Mouse (Mus musculus): ENCODE data around the gene Hipk1. TPM values are rescaled to one million over a fixed set of nuclear protein-coding genes. Genes with fewer than 3 reads are reported as not detected.

The Hipk1 gene
- polyA plus RNA-seq, 1 experiment: 55.2 TPM

DNA sequence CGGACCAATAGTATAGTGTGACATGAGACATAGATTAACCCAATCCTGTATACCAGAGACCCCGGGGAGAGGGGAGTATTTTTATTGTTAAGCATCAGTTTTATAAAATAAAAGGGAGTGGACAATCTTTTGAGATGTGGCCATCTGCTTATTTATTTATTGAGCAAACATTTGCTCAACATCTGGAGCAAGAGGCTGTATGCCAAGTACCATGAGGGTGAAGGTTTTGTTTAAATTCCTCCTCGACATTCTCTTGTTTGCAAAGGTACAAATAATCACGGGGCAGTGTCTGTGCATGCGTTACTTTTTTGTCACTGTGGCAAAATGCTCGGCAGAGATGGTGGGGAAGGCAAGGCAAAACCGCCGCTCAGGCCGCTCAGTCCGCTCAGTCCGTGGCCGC, 85.9 kb downstream of the Hipk1 start:
- 59% methylated on average over 12 of the region's 12 CpGs for WGBS

DNA sequence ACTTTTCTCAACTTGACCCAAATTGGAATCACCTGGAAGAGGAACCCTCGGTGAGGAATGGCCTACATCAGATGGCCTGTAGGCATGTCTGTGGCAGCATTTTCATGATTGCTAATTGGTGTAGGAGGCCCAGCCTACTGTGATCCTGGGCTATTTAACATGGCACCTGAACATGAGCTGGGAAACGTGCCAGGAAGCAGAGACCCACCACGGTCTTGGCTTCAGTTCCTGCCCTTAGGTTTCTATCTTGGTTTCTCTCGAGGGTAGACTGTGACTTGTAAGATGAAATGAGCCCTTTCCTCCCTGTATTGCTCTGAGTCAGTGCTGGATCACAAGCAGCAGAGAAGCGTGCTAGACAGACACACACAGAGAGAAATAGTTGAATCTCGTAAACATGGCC, 86.7 kb downstream of the Hipk1 start:
- no peaks in the 10 kb centered on the region for H3K27me3 ChIP-seq (ENCODE audit: control insufficient read depth, insufficient read depth, low read length)
- no peaks in the 10 kb centered on the region for H3K4me1 ChIP-seq (ENCODE audit: control insufficient read depth, insufficient read depth, insufficient read length, low read length)
- H3K27ac ChIP-seq (ENCODE audit: insufficient read depth, low read depth, low read length): no peak overlapping the region
- H3K36me3 ChIP-seq (ENCODE audit: control insufficient read depth, insufficient read depth, low read length): no peaks in the 10 kb centered on the region
- WGBS: 69% methylated on average over 6 of the region's 6 CpGs
- no peak overlapping the region for H3K4me3 ChIP-seq (ENCODE audit: low read depth, low read length)
- no peak for TF ChIP-seq POLR2A (IDR thresholded peaks at IDR 0.05; ENCODE audit: low read depth, low read length)
- TF ChIP-seq CTCF (IDR thresholded peaks at IDR 0.05; ENCODE audit: extremely low read depth, insufficient read length, insufficient replicate concordance, low read depth, low read length): no peak

More for the DNA sequence above, 85.9 kb downstream of the Hipk1 start:
- no peaks in the 10 kb centered on the region for H3K27me3 ChIP-seq (ENCODE audit: control insufficient read depth, insufficient read depth, low read length)
- H3K4me3 ChIP-seq (ENCODE audit: low read depth, low read length): no peak overlapping the region
- no peaks in the 10 kb centered on the region for H3K4me1 ChIP-seq (ENCODE audit: control insufficient read depth, insufficient read depth, insufficient read length, low read length)
- H3K27ac ChIP-seq (ENCODE audit: insufficient read depth, low read depth, low read length): no peak overlapping the region
- no peaks in the 10 kb centered on the region for H3K36me3 ChIP-seq (ENCODE audit: control insufficient read depth, insufficient read depth, low read length)
- TF ChIP-seq CTCF (IDR thresholded peaks at IDR 0.05; ENCODE audit: extremely low read depth, insufficient read length, insufficient replicate concordance, low read depth, low read length): no peak
- TF ChIP-seq POLR2A (IDR thresholded peaks at IDR 0.05; ENCODE audit: low read depth, low read length): no peak

DNA sequence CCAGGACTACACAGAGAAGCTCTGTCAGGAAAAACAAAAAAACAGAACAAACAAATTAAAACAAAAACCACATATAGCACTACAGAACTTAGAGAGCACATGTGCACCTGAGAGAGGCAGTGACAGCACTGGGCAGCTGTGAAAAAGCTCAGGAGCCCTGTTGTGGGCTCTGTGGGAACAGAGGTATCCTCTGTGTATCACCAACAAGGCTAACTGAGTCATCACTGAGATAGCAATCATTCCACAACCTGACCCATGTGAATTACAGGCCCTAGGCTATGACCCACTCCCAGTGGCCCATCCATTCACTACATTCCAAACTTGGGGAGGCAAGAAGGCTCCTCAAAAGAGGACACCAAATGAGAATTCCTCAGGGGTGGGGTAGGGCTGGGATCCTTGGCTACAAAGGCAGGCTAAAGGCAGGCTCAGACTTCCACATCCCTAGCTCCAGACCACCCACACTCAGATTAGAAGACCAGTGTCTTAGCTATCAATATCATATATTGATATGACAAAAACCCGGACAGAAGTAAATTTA, 94.9 kb downstream of the Hipk1 start:
- Histone ChIP-seq H3K4me1 (ENCODE audit: control insufficient read depth, insufficient read depth, insufficient read length, low read length) (no peaks in the 10 kb centered on the region), H3K36me3 (ENCODE audit: control insufficient read depth, insufficient read depth, low read length) (no peaks in the 10 kb centered on the region), H3K27ac (ENCODE audit: insufficient read depth, low read depth, low read length) (no peak overlapping the region), H3K27me3 (ENCODE audit: control insufficient read depth, insufficient read depth, low read length) (no peaks in the 10 kb centered on the region), H3K4me3 (ENCODE audit: low read depth, low read length) (no peak overlapping the region)
- WGBS: 89% methylated on average over 1 of the region's 1 CpGs
- no peak for TF ChIP-seq CTCF (IDR thresholded peaks at IDR 0.05; ENCODE audit: extremely low read depth, insufficient read length, insufficient replicate concordance, low read depth, low read length)

DNA sequence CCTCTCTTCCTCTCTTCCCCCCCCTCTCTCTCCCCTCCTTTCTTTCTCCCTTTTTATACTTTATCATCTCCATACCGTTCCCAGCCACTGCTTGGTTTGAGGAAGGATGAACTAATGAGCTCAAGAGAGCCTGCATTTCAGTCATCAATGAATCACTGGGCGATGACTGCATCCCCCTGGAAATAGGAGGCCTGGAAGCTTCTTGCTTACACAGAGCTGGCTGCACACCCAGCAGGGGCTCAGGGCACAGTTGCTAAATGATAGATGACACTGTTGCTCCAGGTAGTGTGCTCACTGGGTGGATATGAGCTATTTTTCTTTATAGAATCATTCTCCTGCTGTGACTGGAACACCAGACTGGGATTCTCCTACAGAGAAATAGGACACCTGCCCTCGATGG, 95.8 kb downstream of the Hipk1 start:
- Histone ChIP-seq H3K27me3 (ENCODE audit: control insufficient read depth, insufficient read depth, low read length) (no peaks in the 10 kb centered on the region), H3K36me3 (ENCODE audit: control insufficient read depth, insufficient read depth, low read length) (no peaks in the 10 kb centered on the region), H3K27ac (ENCODE audit: insufficient read depth, low read depth, low read length) (no peak overlapping the region), H3K4me3 (ENCODE audit: low read depth, low read length) (no peak overlapping the region), H3K4me1 (ENCODE audit: control insufficient read depth, insufficient read depth, insufficient read length, low read length) (no peaks in the 10 kb centered on the region)
- WGBS: 54% methylated on average over 3 of the region's 3 CpGs
- TF ChIP-seq POLR2A (IDR thresholded peaks at IDR 0.05; ENCODE audit: low read depth, low read length) (no peak), CTCF (IDR thresholded peaks at IDR 0.05; ENCODE audit: extremely low read depth, insufficient read length, insufficient replicate concordance, low read depth, low read length) (no peak)

DNA sequence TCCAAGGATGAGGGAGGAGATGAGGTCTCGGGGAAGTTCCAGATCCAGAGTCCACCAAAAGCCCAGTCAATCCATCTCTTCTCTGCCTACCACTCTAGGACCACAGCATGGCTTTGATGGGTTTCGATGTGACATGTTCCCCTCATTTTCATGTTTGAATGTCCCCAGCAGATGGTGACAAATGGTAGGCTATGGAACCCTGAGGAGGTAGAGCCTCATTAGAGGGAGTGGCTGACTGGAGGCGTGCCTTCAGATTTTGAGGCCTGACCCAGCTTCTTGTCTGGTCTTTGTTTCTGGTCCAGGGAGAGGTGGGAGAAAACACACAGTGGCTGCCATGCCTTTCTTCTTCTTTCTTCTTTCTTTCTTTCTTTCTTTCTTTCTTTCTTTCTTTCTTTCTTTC, 100.9 kb downstream of the Hipk1 start:
- Histone ChIP-seq H3K27me3 (ENCODE audit: control insufficient read depth, insufficient read depth, low read length) (no peaks in the 10 kb centered on the region), H3K4me1 (ENCODE audit: control insufficient read depth, insufficient read depth, insufficient read length, low read length) (no peaks in the 10 kb centered on the region), H3K36me3 (ENCODE audit: control insufficient read depth, insufficient read depth, low read length) (no peaks in the 10 kb centered on the region), H3K4me3 (ENCODE audit: low read depth, low read length) (no peak overlapping the region), H3K27ac (ENCODE audit: insufficient read depth, low read depth, low read length) (no peak overlapping the region)
- 67% methylated on average over 3 of the region's 3 CpGs for WGBS
- no peak for TF ChIP-seq CTCF (IDR thresholded peaks at IDR 0.05; ENCODE audit: extremely low read depth, insufficient read length, insufficient replicate concordance, low read depth, low read length)
- TF ChIP-seq POLR2A (IDR thresholded peaks at IDR 0.05; ENCODE audit: low read depth, low read length): no peak

Other genes with a start within 250 kb of the Hipk1 start
- gene Syt6, start 216.3 kb downstream of the Hipk1 start, polyA plus RNA-seq (2012; rRNA removed): 0.06 and 0.13 TPM in 2 replicates
- gene Atg4a-ps, start 145.5 kb downstream of the Hipk1 start, polyA plus RNA-seq (2012; rRNA removed): not detected in 2 replicates
- gene Olfml3, start 53.6 kb downstream of the Hipk1 start, polyA plus RNA-seq (2012; rRNA removed): 4.0 and 5.7 TPM in 2 replicates
- gene Gm10964, start 52.2 kb downstream of the Hipk1 start, polyA plus RNA-seq (2012; rRNA removed): not detected in 2 replicates
- gene Dclre1b, start 17.9 kb upstream of the Hipk1 start, polyA plus RNA-seq (2012; rRNA removed): 5.2 and 5.3 TPM in 2 replicates
- gene Ap4b1, start 18.0 kb upstream of the Hipk1 start, polyA plus RNA-seq (2012; rRNA removed): 3.8 and 9.4 TPM in 2 replicates
- not detected in 2 replicates for gene Gm43064, start 18.0 kb upstream of the Hipk1 start, polyA plus RNA-seq (2012; rRNA removed)
- 0.66 and 23.5 TPM in 2 replicates for gene Bcl2l15, start 41.0 kb upstream of the Hipk1 start, polyA plus RNA-seq (2012; rRNA removed)
- 1.5 and 6.3 TPM in 2 replicates for gene Ptpn22, start 68.2 kb upstream of the Hipk1 start, polyA plus RNA-seq (2012; rRNA removed)
- gene Rsbn1, start 122.6 kb upstream of the Hipk1 start, polyA plus RNA-seq (2012; rRNA removed): 1.2 and 2.7 TPM in 2 replicates
- gene Phtf1, start 176.5 kb upstream of the Hipk1 start, polyA plus RNA-seq (2012; rRNA removed): 2.0 and 3.2 TPM in 2 replicates